Mouse (Mus musculus): Measurements from ENCODE around the gene Scyl1.
"Not testable (repeated sequence)": the region's sequence is repeated elsewhere in the genome, so short reads cannot be mapped to it uniquely, and the experiment has no call there.

The Scyl1 gene

GRCm38 (mm10) chr19:5770925-5771860, at the start of gene Scyl1:
TSS of gene Scyl1 (minus strand) at chr19:5771419.
- peak; percentile 98 for DNase-seq

- DNase-seq: peak; percentile 87
These were observed 48.3 kb upstream of the Scyl1 start for GRCm38 (mm10) chr19:5819549-5819948.

GRCm38 (mm10) chr19:5818590-5818977, 47.4 kb upstream of the Scyl1 start:
- DNase-seq: no peak

- peak; percentile 95 for DNase-seq
These were observed 46.7 kb upstream of the Scyl1 start for GRCm38 (mm10) chr19:5817703-5818589.

- no peak for DNase-seq
These were observed 44.7 kb upstream of the Scyl1 start for GRCm38 (mm10) chr19:5815928-5816327.

- no peak for DNase-seq
These were observed 43.8 kb upstream of the Scyl1 start for GRCm38 (mm10) chr19:5815010-5815409.

GRCm38 (mm10) chr19:5814048-5814447, 42.8 kb upstream of the Scyl1 start:
- not testable (repeated sequence) for DNase-seq

- DNase-seq: no peak
These were observed 42.3 kb upstream of the Scyl1 start for GRCm38 (mm10) chr19:5813567-5813966.

GRCm38 (mm10) chr19:5811771-5812504, 40.7 kb upstream of the Scyl1 start:
- DNase-seq: peak; percentile 86

GRCm38 (mm10) chr19:5810840-5811563, 39.8 kb upstream of the Scyl1 start:
- DNase-seq: no peak

GRCm38 (mm10) chr19:5810103-5810839, 39.1 kb upstream of the Scyl1 start:
- peak; percentile 86 for DNase-seq

- no peak for DNase-seq
These were observed 38.5 kb upstream of the Scyl1 start for GRCm38 (mm10) chr19:5809712-5810089.

- no peak for DNase-seq
These were observed 37.9 kb upstream of the Scyl1 start for GRCm38 (mm10) chr19:5808955-5809711.

- no peak for DNase-seq
These were observed 36.5 kb upstream of the Scyl1 start for GRCm38 (mm10) chr19:5807740-5808139.

- DNase-seq: no peak
These were observed 35.6 kb upstream of the Scyl1 start for GRCm38 (mm10) chr19:5806809-5807205.

GRCm38 (mm10) chr19:5806051-5806808, 35.0 kb upstream of the Scyl1 start:
- DNase-seq: peak; percentile 90

GRCm38 (mm10) chr19:5804371-5804899, 33.2 kb upstream of the Scyl1 start:
- DNase-seq: no peak

GRCm38 (mm10) chr19:5803881-5804279, 32.7 kb upstream of the Scyl1 start:
- DNase-seq: no peak

- DNase-seq: peak; percentile 100
These were observed 32.0 kb upstream of the Scyl1 start for GRCm38 (mm10) chr19:5803041-5803880.

All from lung, postnatal 10 days (tissue).